Mouse (Mus musculus) heart, embryonic 13.5 days (tissue): ENCODE data around the gene Prtg. TPM values are rescaled to one million over a fixed set of nuclear protein-coding genes. Genes with fewer than 3 reads are reported as not detected.

Source experiments
- ATAC-seq: fragments of 200-750 bp; cut with Nextera tagmentation; 2 replicates; pipeline ENCODE4 v1.8.0; 2017; ENCODE audit warnings: moderate TSS enrichment; ENCODE audit not compliant: insufficient number of reproducible peaks, low FRiP score, low TSS enrichment; ENCODE audit errors: extremely low read depth
- H3K27ac ChIP-seq: fragments of 300-500 bp; sonication (generic); replicated peaks from 2 replicates; pipeline ENCODE4 v1.5.1; 2015; ENCODE audit warnings: moderate library complexity, mild to moderate bottlenecking, inconsistent platforms
- H3K27me3 ChIP-seq: fragments of 300-500 bp; sonication (generic); replicated peaks from 2 replicates; pipeline ENCODE4 v1.6.1; 2015; ENCODE audit warnings: mild to moderate bottlenecking, inconsistent platforms
- H3K36me3 ChIP-seq: fragments of 300-500 bp; sonication (generic); 2 replicates; pipeline ENCODE4 v1.6.1; 2015; ENCODE audit warnings: mild to moderate bottlenecking, inconsistent platforms
- H3K4me1 ChIP-seq: fragments of 300-500 bp; sonication (generic); 2 replicates; pipeline ENCODE4 v1.6.1; 2015; ENCODE audit warnings: inconsistent platforms
- H3K4me2 ChIP-seq: fragments of 300-500 bp; sonication (generic); 2 replicates; pipeline ENCODE4 v1.6.1; 2015; ENCODE audit warnings: inconsistent platforms, mild to moderate bottlenecking, moderate library complexity
- H3K4me3 ChIP-seq: fragments of 300-500 bp; sonication (generic); 2 replicates; pipeline ENCODE4 v1.5.1; 2015; ENCODE audit warnings: moderate library complexity, mild to moderate bottlenecking, inconsistent platforms
- H3K9ac ChIP-seq: fragments of 300-500 bp; sonication (generic); 2 replicates; pipeline ENCODE4 v1.6.1; 2015; ENCODE audit warnings: inconsistent platforms, mild to moderate bottlenecking, moderate library complexity
- H3K9me3 ChIP-seq: fragments of 300-500 bp; sonication (generic); 2 replicates; pipeline ENCODE4 v1.6.1; 2016; ENCODE audit warnings: inconsistent platforms
- WGBS: fragments of 180-500 bp; shearing (Covaris S2); methylation state at CpG from one replicate; pipeline ENCODE4 v1.1.7; 2015; ENCODE audit warnings: mixed read lengths; 5-methylcytosine and 5-hydroxymethylcytosine counted together
- polyA plus RNA-seq: library from polyadenylated mRNA; unstranded; fragments of >200 nt; fragmentation: Nextera tagmentation; extraction: Ambion mirVana; gene quantifications from 2 replicates; pipeline ENCODE4 v1.2.1, GENCODE M21; 2015

The Prtg gene
- 0.87 and 0.92 TPM in 2 replicates for polyA plus RNA-seq

DNA sequence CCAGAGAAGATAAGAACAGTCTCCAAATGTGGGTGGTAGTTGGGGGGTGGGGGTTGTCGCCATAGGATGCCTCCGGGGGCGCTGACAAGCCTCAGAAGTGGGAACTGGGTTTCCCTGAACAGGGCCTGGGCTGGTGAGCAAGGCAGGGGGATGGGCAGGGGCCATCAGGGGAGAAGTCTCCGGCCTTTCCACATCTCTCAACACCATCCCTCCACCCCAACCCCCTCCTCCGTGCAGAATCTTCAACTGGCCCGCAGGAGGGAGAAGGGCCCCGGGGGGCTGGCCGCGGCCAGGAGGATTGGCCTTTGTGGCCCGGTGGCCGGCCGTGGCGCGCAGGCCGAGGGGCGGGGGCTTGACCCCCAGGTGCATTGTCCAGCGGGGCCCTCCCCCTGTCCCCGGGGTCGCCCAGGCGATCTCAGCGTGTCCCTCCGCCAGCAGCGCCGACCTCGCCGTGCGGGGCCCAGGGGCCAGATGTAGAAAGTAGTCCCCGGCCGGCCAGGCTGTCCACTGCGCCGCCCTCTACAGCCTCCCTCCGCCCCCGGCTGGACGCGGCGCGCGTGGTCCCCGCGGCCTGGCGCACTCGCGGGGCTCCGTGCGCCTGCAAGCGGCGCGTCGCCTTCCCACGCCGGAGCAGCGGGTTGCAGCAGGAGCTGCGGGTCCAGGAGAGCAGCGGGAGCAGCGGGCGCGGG, at the start of gene Prtg:
Gene Prtg, plus strand, starts transcription at position 144 of the 689 bp plus-strand sequence.
- Histone ChIP-seq H3K36me3 (no peaks in the 10 kb centered on the region), H3K4me1 (peaks cover 45% of the 10 kb centered on the region), H3K9ac (peak within 1 kb of the TSS; percentile 94), H3K27ac (peak within 1 kb of the TSS; percentile 91), H3K9me3 (no peaks in the 10 kb centered on the region), H3K4me3 (peak within 1 kb of the TSS; percentile 90), H3K27me3 (no peaks in the 10 kb centered on the region), H3K4me2 (peak within 1 kb of the TSS; percentile 94)
- ATAC-seq, result peak; percentile 67
- under 1% methylated on average over 48 of the region's 57 CpGs for WGBS

DNA sequence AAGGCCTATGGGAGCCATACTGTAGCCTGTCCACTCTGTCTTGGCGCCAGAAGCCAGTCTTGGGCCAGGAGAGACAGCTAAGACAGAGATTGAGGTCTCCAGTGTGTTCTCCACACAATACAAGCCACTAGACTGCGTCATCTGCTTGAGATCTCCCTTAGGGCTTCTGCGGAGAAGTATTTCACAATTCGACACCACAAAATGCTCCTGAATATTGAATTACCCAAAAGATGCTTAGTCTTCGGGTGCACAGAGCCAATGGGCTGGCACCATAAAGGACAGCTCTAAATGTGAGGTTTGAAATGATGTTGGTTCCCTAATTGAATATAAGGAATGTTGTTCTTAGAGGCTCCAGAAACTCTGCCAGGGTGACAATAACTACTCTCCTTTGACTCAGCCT, 49.5 kb upstream of the Prtg start:
- no peaks in the 10 kb centered on the region for H3K9me3 ChIP-seq
- no peak overlapping the region for H3K27ac ChIP-seq
- whole genome bisulfite sequencing, result 77% methylated on average over 5 of the region's 5 CpGs

DNA sequence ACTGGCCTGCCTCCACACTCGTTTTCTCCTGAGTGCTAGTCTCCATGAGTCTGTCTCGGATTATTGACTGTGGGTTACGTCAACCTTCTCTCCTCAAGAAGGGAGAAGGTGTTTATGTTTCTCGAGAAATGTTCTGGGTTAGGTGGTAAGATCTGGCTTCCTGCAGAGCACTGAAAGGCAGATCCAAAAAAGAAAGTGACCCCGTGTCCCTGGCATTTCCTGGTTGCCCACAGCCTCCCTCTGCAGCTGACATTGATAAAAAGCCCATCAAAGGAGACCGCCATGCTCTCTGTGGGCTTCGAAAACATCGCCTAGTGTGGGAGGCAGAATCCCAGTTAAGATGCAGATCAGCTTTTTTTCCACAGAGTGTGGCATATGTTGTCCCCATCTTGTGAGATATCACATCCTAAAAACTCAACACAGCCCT, 48.0 kb upstream of the Prtg start:
- Histone ChIP-seq H3K9ac (no peak overlapping the region), H3K4me1 (peaks cover 30% of the 10 kb centered on the region), H3K27me3 (no peaks in the 10 kb centered on the region), H3K36me3 (no peaks in the 10 kb centered on the region), H3K9me3 (no peaks in the 10 kb centered on the region), H3K4me3 (no peak overlapping the region), H3K27ac (no peak overlapping the region), H3K4me2 (0 out of 2 replicates have a peak overlapping the region, but pooled peaks have one; percentile 8)
- ATAC-seq, result no peak
- 23% methylated on average over 8 of the region's 8 CpGs for WGBS

More for the DNA sequence above, 49.5 kb upstream of the Prtg start:
- ATAC-seq, result no peak
- H3K4me2 ChIP-seq, result no peak overlapping the region
- peaks cover 24% of the 10 kb centered on the region for H3K4me1 ChIP-seq
- no peaks in the 10 kb centered on the region for H3K36me3 ChIP-seq
- no peak overlapping the region for H3K4me3 ChIP-seq
- no peaks in the 10 kb centered on the region for H3K27me3 ChIP-seq
- H3K9ac ChIP-seq, result no peak overlapping the region

DNA sequence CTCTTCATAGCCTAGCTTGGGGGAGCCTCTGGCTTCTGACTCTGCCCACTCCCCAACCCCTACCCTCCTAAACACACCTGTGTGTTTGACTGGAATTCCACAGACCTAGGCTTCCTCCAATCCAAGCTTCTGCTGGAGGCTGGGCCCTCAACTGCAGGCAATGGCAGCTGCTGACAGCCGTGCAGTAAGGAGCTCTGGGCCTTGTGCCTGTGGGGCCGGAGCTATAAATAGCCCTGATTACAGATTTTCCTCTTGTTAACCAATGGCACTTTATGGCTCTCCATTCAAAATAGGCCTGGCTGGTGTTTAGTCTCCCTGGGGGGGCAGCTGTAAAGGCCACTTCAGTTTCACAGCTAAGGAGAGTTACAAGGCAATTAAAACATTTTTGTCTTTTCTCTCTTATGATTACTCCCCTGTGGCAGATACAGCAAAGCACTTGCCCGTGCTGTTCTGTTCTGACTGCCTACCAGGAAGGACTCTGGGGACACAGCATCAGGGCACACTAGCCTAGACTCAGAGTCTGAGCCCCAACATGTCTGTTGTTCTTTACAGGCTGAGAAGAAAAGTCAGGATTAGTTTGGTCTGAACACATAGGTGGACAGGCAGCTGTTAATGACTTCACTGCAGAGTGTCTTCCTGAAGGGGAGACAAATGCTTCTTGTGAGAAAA, 43.5 kb upstream of the Prtg start:
- Histone ChIP-seq H3K4me1 (peaks cover 35% of the 10 kb centered on the region), H3K4me2 (peak overlapping the region; percentile 35), H3K9ac (0 out of 2 replicates have a peak overlapping the region, but pooled peaks have one; percentile 52), H3K27me3 (no peaks in the 10 kb centered on the region), H3K9me3 (no peaks in the 10 kb centered on the region), H3K4me3 (no peak overlapping the region), H3K27ac (peak overlapping the region; percentile 92), H3K36me3 (no peaks in the 10 kb centered on the region)
- no peak for ATAC-seq
- 9% methylated on average over 3 of the region's 3 CpGs for WGBS

DNA sequence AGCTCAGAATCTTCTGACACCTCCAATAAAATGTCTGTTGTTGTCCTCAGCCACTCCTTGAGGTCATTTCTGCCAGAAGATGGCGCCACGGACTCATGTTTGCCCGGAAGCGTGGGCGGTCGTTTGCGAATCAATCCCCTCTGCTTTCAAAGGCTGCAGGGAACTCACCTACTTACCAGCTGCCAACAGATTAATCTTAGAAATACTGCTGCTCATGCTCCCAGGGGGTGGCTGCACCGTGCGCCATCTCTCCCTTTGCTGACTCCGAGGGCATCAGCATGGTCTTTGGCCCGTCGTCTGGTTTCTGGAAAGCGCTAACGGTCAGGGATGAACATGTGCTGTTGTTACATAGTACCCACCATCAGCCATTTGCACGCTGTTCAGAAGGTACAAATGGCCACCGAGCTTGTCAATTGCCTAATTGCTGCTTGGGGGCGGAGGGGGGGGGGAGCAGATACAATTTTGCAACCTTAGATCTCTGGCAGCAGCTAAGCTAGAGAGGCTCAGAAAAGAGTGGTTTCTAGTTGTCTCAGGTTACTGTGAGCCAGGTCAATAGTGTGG, 39.8 kb upstream of the Prtg start:
- no peak; the same call in 1 of the 2 replicates for ATAC-seq
- Histone ChIP-seq H3K9me3 (no peaks in the 10 kb centered on the region), H3K4me3 (peak overlapping the region; percentile 52), H3K4me1 (peaks cover 25% of the 10 kb centered on the region), H3K27ac (0 out of 2 replicates have a peak overlapping the region, but pooled peaks have one; percentile 13), H3K4me2 (peak overlapping the region; percentile 75), H3K27me3 (no peaks in the 10 kb centered on the region), H3K36me3 (no peaks in the 10 kb centered on the region), H3K9ac (peak overlapping the region; percentile 80)
- 2% methylated on average over 17 of the region's 17 CpGs for WGBS

DNA sequence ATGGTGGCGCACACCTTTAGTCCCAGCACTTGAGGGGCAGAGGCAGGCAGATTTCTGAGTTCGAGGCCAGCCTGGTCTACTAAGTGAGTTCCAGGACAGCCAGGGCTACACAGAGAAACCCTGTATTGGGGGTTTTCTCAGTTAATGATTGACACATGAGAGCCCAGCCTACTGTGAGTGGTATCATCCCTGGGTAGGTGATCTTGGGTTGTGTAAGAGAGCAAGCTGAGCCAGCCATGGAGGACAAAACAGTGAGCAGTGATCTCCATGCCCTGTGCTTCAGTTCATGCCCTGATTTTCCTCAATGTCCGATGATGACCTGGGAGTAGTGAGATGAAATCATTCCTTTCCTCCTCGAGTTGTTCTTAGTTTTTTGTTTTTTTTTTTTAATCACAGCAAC, 31.7 kb upstream of the Prtg start:
- Histone ChIP-seq H3K27me3 (no peaks in the 10 kb centered on the region), H3K9me3 (no peaks in the 10 kb centered on the region), H3K4me1 (peaks cover 13% of the 10 kb centered on the region), H3K4me3 (no peak overlapping the region), H3K27ac (no peak overlapping the region), H3K36me3 (no peaks in the 10 kb centered on the region), H3K4me2 (no peak overlapping the region), H3K9ac (no peak overlapping the region)
- no peak for ATAC-seq
- 80% methylated on average over 4 of the region's 4 CpGs for WGBS

DNA sequence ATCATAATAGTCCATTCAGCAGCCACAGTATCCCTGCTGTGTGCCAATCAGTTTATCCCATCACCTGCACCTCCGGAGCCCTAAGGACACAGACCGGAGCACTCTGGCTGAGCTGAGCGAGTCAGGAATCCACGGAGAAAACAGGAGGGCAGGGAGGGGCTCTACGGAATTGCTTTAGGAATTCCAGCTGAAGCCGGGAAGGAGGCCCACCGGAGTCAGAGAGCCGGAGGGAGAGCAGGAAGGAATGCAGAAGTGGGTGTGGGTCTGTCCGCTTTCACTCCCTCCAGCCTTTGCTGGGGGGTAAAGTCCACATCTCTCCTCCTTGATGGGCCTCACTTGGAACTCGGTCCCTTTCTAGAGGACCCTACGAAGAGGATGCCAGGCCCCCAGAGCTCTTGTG, 27.7 kb upstream of the Prtg start:
- Histone ChIP-seq H3K36me3 (no peaks in the 10 kb centered on the region), H3K9me3 (no peaks in the 10 kb centered on the region), H3K4me1 (peaks cover 38% of the 10 kb centered on the region), H3K4me3 (no peak overlapping the region), H3K27ac (peak overlapping the region; percentile 79), H3K9ac (0 out of 2 replicates have a peak overlapping the region, but pooled peaks have one; percentile 40), H3K4me2 (peak overlapping the region; percentile 26), H3K27me3 (no peaks in the 10 kb centered on the region)
- 28% methylated on average over 11 of the region's 11 CpGs for WGBS
- no peak for ATAC-seq

DNA sequence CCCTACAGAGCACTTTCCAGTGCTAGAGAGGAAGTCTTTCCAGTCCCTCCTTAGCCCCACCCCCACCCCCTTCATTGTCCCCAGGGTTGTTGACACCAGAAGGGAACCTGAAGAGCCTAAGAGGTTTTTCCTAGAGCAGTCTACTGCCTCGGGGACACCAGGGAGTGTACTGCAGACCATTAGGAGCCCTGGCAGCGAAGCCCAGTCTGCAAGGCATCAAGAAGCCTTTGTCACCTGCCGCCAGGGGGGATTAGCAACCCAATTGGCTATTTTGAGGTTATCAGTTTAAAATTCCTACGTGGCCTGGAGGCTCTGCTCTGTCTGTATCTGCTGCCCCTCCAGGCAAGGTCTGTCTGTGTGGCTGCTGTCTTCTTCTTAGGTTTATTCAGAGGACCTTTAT, 26.9 kb upstream of the Prtg start:
- peak overlapping the region; percentile 56 for H3K9ac ChIP-seq
- no peaks in the 10 kb centered on the region for H3K27me3 ChIP-seq
- H3K36me3 ChIP-seq, result no peaks in the 10 kb centered on the region
- H3K4me1 ChIP-seq, result peaks cover 38% of the 10 kb centered on the region
- WGBS, result 5% methylated on average over 4 of the region's 4 CpGs
- H3K27ac ChIP-seq, result peak overlapping the region; percentile 79
- peak overlapping the region; percentile 28 for H3K4me3 ChIP-seq
- H3K4me2 ChIP-seq, result peak overlapping the region; percentile 60
- H3K9me3 ChIP-seq, result no peaks in the 10 kb centered on the region
- no peak for ATAC-seq

DNA sequence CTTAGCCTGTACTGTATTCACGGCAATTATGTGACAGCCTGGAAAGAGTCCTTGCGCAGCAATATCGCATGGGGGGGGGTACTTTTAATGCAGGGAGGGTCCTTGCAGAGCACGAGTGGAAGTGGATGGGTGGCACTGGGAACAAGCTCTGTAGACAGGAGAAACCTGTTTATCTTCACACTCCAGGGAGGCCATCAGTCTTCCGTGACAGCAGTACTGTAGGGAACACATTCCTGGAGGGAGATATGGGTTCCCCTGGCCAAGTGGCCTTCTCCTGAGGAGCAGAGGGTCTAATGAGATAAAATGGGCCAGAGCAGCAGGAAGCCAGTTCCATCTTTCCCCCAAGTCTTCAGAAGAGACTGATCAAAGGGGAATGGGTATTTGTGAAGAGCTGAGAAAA, 26.0 kb upstream of the Prtg start:
- Histone ChIP-seq H3K4me3 (peak overlapping the region; percentile 28; the same call in 1 of the 2 replicates), H3K4me1 (peaks cover 38% of the 10 kb centered on the region), H3K9me3 (no peaks in the 10 kb centered on the region), H3K36me3 (no peaks in the 10 kb centered on the region), H3K9ac (peak overlapping the region; percentile 56; the same call in 1 of the 2 replicates), H3K27me3 (no peaks in the 10 kb centered on the region), H3K4me2 (peak overlapping the region; percentile 60), H3K27ac (peak overlapping the region; percentile 79)
- ATAC-seq, result no peak
- WGBS, result 6% methylated on average over 5 of the region's 5 CpGs

DNA sequence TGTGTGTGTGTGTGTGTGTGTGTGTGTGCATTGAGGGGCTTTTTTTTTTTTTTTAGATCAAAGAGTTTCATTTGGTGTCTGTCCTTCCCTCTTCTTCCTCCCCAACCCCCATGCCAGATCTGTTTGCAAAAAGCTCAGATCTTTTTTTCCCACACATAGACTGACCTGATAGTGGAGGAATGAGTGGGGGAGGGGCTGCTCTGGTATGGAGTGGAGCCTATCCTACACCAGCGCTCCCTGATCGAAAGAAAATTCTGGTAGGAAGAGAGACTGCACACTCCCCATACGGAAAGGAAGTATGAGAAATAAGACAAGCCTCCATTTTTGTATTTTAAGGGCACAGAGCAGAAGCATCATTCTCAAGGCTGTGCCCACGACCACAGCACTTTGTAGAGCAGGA, 25.2 kb upstream of the Prtg start:
- Histone ChIP-seq H3K36me3 (no peaks in the 10 kb centered on the region), H3K27ac (peak overlapping the region; percentile 79; the same call in 1 of the 2 replicates), H3K9me3 (no peaks in the 10 kb centered on the region), H3K4me2 (peak overlapping the region; percentile 60), H3K27me3 (no peaks in the 10 kb centered on the region), H3K4me3 (no peak overlapping the region), H3K9ac (peak overlapping the region; percentile 24; the same call in 1 of the 2 replicates), H3K4me1 (peaks cover 38% of the 10 kb centered on the region)
- WGBS, result 16% methylated on average over 4 of the region's 4 CpGs
- no peak for ATAC-seq

DNA sequence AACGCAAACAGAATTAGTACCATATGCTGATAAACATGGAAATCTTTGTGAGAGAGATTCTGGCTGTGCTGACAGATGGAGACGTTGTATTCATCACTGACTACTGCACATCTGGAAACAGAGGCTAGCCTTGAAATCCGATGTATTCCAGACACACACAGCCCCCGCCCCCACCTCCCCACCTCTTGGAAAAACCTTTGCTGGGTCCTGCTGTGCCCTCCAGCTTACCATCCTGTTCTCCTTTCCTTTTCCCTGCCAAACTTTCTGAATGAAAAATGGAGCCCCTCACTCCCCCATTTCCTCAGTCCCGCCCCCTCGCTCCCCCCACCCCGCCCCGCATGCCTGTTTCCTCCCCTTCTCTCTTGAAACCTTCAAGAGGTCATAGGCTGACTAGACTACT, 24.6 kb upstream of the Prtg start:
- no peaks in the 10 kb centered on the region for H3K36me3 ChIP-seq
- H3K27me3 ChIP-seq, result no peaks in the 10 kb centered on the region
- no peak overlapping the region for H3K27ac ChIP-seq
- no peaks in the 10 kb centered on the region for H3K9me3 ChIP-seq
- no peak overlapping the region for H3K4me3 ChIP-seq
- peak overlapping the region; percentile 20; the same call in 1 of the 2 replicates for H3K4me2 ChIP-seq
- H3K9ac ChIP-seq, result no peak overlapping the region
- 23% methylated on average over 8 of the region's 8 CpGs for WGBS
- ATAC-seq, result no peak
- H3K4me1 ChIP-seq, result peaks cover 38% of the 10 kb centered on the region
